Mouse (Mus musculus) testis, adult 2 months (tissue): ENCODE data around the gene Srgap2. TPM values are rescaled to one million over a fixed set of nuclear protein-coding genes. Genes with fewer than 3 reads are reported as not detected.

ENCODE experiments used
- H3K27ac ChIP-seq: fragments of 200-500 bp; 2 replicates; pipeline ENCODE4 v1.5.1; 2012; ENCODE audit warnings: low read depth, low read length; ENCODE audit not compliant: control insufficient read depth, insufficient read depth
- H3K27me3 ChIP-seq: fragments of 200-500 bp; 2 replicates; pipeline ENCODE4 v1.6.1; 2012; ENCODE audit warnings: mild to moderate bottlenecking, low read length, moderate library complexity; ENCODE audit not compliant: control insufficient read depth, insufficient read depth
- H3K36me3 ChIP-seq: fragments of 200-500 bp; 2 replicates; pipeline ENCODE4 v1.6.1; 2012; ENCODE audit warnings: mild to moderate bottlenecking, low read length; ENCODE audit not compliant: control insufficient read depth, insufficient read depth
- H3K4me1 ChIP-seq: fragments of 200-500 bp; 2 replicates; pipeline ENCODE4 v1.6.1; 2012; ENCODE audit warnings: low read length; ENCODE audit not compliant: control insufficient read depth, insufficient read depth
- H3K4me3 ChIP-seq: fragments of 200-500 bp; 2 replicates; pipeline ENCODE4 v1.5.1; 2012; ENCODE audit warnings: low read depth, mild to moderate bottlenecking, low read length, moderate library complexity, mixed read lengths; ENCODE audit not compliant: control insufficient read depth
- CTCF ChIP-seq: fragments of 200-500 bp; IDR thresholded peaks from 2 replicates; pipeline ENCODE4 v1.5.1; 2012; ENCODE audit warnings: low read depth, mild to moderate bottlenecking, inconsistent platforms, low read length, moderate library complexity; ENCODE audit not compliant: control insufficient read depth, insufficient read depth, insufficient replicate concordance
- POLR2A ChIP-seq: fragments of 200-500 bp; IDR thresholded peaks from 2 replicates; pipeline ENCODE4 v1.6.1; 2012; ENCODE audit warnings: low read depth, mild to moderate bottlenecking, inconsistent platforms, low read length, moderate library complexity; ENCODE audit not compliant: control insufficient read depth
- polyA plus RNA-seq: library from polyadenylated mRNA; depleted of rRNA; stranded (reverse); fragments of >200 nt; gene quantifications from 2 replicates; pipeline ENCODE4 v1.2.3, GENCODE M21; 2012

The Srgap2 gene
- polyA plus RNA-seq, 1 experiment = 12.6 TPM

DNA sequence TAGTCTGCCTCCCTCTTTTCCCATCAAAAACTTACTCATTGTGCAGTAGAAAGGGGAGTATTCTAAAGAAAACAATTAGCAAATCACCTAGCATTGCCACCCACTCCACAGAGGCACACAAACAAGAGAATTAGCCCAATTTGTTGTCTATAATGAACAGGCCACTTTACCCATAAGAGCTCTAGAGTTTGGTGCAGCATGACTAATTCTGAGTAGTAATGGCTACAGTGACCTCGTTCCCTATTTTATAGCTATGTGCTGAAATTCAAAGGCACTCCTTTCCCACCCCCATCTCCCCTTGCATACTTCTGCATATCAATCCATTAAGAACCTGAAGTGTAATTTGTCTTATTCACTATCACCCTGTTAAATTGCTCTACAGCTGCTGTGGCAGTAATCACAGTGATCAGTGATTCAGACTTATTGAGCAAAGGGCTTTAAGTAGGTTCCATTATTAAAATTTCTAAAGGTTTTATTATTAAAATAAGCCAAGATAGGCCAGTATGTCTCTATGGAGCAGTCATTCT is 64.5 kb downstream of the Srgap2 start:
- TF ChIP-seq CTCF = no peak
- TF ChIP-seq POLR2A = no peak

DNA sequence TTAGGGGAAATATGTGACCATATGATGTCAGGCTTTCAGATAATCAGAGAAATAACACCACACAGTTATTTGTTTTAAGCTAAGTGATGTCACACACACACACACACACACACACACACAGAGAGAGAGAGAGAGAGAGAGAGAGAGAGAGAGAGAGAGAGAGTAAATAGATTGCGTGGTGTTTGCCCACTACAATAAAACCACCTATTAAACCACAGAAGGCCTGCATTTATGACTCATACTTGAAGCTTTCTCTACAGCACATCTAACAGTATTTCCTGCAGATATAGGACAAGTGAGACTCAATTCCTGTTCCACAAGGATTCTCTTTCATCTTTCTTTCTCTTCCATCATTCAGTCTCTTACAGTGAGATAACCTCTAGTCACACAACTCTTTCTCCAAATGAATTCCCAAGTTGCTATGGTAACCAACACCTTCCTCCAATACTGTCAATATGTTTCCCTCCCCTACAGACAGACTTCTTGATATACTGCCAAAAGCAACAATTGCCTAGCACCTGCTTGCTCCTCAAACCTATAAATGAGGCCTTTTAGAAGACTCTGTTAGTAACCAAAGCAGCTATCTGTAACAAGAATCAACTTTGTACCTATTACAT is 66.1 kb downstream of the Srgap2 start:
- no peak overlapping the region for H3K4me3 ChIP-seq
- TF ChIP-seq POLR2A (no peak), CTCF (no peak)
- H3K36me3 ChIP-seq = no peaks in the 10 kb centered on the region
- H3K4me1 ChIP-seq = no peaks in the 10 kb centered on the region
- H3K27ac ChIP-seq = no peak overlapping the region
- no peaks in the 10 kb centered on the region for H3K27me3 ChIP-seq

More for the DNA sequence above, 64.5 kb downstream of the Srgap2 start:
- Histone ChIP-seq H3K27ac (no peak overlapping the region), H3K27me3 (no peaks in the 10 kb centered on the region), H3K36me3 (no peaks in the 10 kb centered on the region), H3K4me3 (no peak overlapping the region), H3K4me1 (no peaks in the 10 kb centered on the region)

- TF ChIP-seq POLR2A (no peak), CTCF (no peak)
- no peak overlapping the region for H3K27ac ChIP-seq
Measured at GRCm38 (mm10) chr1:131455355-131455890, 71.7 kb downstream of the Srgap2 start.

GRCm38 (mm10) chr1:131454386-131454785 is 72.8 kb downstream of the Srgap2 start:
- no peak overlapping the region for H3K27ac ChIP-seq

More at GRCm38 (mm10) chr1:131455355-131455890, 71.7 kb downstream of the Srgap2 start:
- H3K4me1 ChIP-seq = no peaks in the 10 kb centered on the region
- no peak overlapping the region for H3K4me3 ChIP-seq
- H3K27me3 ChIP-seq = no peaks in the 10 kb centered on the region
- H3K36me3 ChIP-seq = no peaks in the 10 kb centered on the region

GRCm38 (mm10) chr1:131453335-131453734 is 73.8 kb downstream of the Srgap2 start:
- H3K27ac ChIP-seq = no peak overlapping the region
- no peak overlapping the region for H3K4me3 ChIP-seq
- TF ChIP-seq POLR2A (no peak), CTCF (no peak)

More at GRCm38 (mm10) chr1:131454386-131454785, 72.8 kb downstream of the Srgap2 start:
- Histone ChIP-seq H3K4me1 (no peaks in the 10 kb centered on the region), H3K4me3 (no peak overlapping the region), H3K27me3 (no peaks in the 10 kb centered on the region), H3K36me3 (no peaks in the 10 kb centered on the region)
- no peak for TF ChIP-seq POLR2A
- no peak for TF ChIP-seq CTCF

GRCm38 (mm10) chr1:131448373-131448772 is 78.8 kb downstream of the Srgap2 start:
- no peaks in the 10 kb centered on the region for H3K4me1 ChIP-seq
- no peak for TF ChIP-seq POLR2A
- no peak for TF ChIP-seq CTCF
- H3K36me3 ChIP-seq = no peaks in the 10 kb centered on the region
- H3K27ac ChIP-seq = no peak overlapping the region
- H3K27me3 ChIP-seq = no peaks in the 10 kb centered on the region
- H3K4me3 ChIP-seq = no peak overlapping the region

More at GRCm38 (mm10) chr1:131453335-131453734, 73.8 kb downstream of the Srgap2 start:
- H3K27me3 ChIP-seq = no peaks in the 10 kb centered on the region
- H3K4me1 ChIP-seq = no peaks in the 10 kb centered on the region
- no peaks in the 10 kb centered on the region for H3K36me3 ChIP-seq

DNA sequence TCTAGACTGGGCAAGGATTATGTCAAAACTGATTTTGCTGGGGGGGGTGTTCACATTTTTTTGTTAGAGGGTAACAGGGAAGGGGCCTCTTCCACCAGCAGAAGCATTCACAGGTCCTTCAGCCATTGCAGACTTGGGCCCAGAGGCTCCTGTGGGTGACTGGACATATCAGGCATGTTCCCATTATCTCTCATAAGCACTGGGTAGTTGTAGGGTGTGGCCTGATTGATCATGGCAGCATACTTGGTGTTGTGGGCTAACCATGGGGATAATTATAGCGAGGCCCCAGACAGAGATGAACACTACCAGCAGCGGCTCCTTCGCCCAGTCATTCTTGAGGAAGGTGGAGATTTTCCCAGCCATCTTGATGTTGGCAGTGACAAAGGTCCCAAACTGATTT is 79.8 kb downstream of the Srgap2 start:
- Histone ChIP-seq H3K36me3 (no peaks in the 10 kb centered on the region), H3K27ac (no peak overlapping the region), H3K27me3 (no peaks in the 10 kb centered on the region), H3K4me3 (no peak overlapping the region), H3K4me1 (no peaks in the 10 kb centered on the region)
- TF ChIP-seq POLR2A (no peak), CTCF (no peak)

DNA sequence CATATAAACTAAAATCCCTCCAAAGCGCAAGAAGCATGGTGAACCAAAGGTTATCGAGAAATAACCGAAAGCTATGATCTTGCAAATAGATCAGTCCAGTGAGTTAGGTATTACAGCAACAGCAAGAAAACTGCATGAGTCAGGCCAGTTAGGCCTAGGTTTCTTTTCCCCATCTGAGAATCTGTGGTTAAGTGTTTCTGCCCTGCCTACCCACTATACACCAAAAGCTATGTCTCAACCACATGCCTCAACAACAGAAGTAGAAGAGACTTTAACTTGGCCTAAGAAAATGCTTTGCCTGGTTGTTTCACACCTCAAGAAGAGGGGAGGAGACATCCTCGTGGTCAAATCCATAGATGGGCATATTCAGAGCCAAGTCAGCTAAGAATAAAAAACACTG is 80.6 kb downstream of the Srgap2 start:
- no peaks in the 10 kb centered on the region for H3K4me1 ChIP-seq
- H3K27ac ChIP-seq = no peak overlapping the region
- H3K36me3 ChIP-seq = no peaks in the 10 kb centered on the region
- no peaks in the 10 kb centered on the region for H3K27me3 ChIP-seq
- TF ChIP-seq CTCF (no peak), POLR2A (no peak)
- no peak overlapping the region for H3K4me3 ChIP-seq
